Mouse (Mus musculus) G1E (cell line): ENCODE results near the gene Ncapd2. TPM values are rescaled to one million over a fixed set of nuclear protein-coding genes. Genes with fewer than 3 reads are reported as not detected.

ENCODE experiments used
- ATAC-seq: 2 replicates; pipeline ENCODE4 v1.8.0; 2016; ENCODE audit warnings: mild to moderate bottlenecking; ENCODE audit not compliant: insufficient number of reproducible peaks, poor library complexity, low FRiP score, severe bottlenecking; ENCODE audit errors: extremely low read depth
- DNase-seq: peaks from one replicate; pipeline ENCODE4 v3.0.0; 2012; ENCODE audit warnings: low spot score
- H3K27me3 ChIP-seq: 2 replicates; pipeline ENCODE4 v1.6.1; 2012; ENCODE audit warnings: mild to moderate bottlenecking, low read length, inconsistent platforms; ENCODE audit not compliant: insufficient read depth
- H3K36me3 ChIP-seq: replicated peaks from 2 replicates; pipeline ENCODE3; 2012; ENCODE audit warnings: mild to moderate bottlenecking, inconsistent platforms
- H3K4me1 ChIP-seq: 2 replicates; pipeline ENCODE4 v1.6.1; 2012; ENCODE audit warnings: low read depth, low read length, inconsistent platforms, mixed read lengths; ENCODE audit not compliant: insufficient read depth
- H3K4me3 ChIP-seq: 2 replicates; pipeline ENCODE4 v1.5.1; 2012; ENCODE audit warnings: low read depth, mild to moderate bottlenecking, inconsistent platforms, low read length, moderate library complexity, mixed read lengths
- H3K9me3 ChIP-seq: replicated peaks from 2 replicates; pipeline ENCODE4 v1.6.1; 2012; ENCODE audit warnings: inconsistent platforms
- CTCF ChIP-seq: IDR thresholded peaks from 2 replicates; pipeline ENCODE4 v1.5.1; 2012; ENCODE audit warnings: low read depth, low read length, inconsistent platforms, mixed read lengths
- GATA1 ChIP-seq: IDR thresholded peaks from 2 replicates; pipeline ENCODE4 v1.6.1; 2012; ENCODE audit warnings: borderline replicate concordance, low read length, inconsistent platforms, mixed read lengths
- GATA2 ChIP-seq: IDR thresholded peaks from 2 replicates; pipeline ENCODE4 v1.6.1; 2012; ENCODE audit warnings: low read depth, low read length, inconsistent platforms, borderline replicate concordance
- POLR2AphosphoS5 ChIP-seq: IDR thresholded peaks from 2 replicates; pipeline ENCODE4 v1.6.1; 2012; ENCODE audit warnings: low read depth, low read length, inconsistent platforms; ENCODE audit not compliant: insufficient replicate concordance
- TAL1 ChIP-seq: conservative IDR thresholded peaks from 2 replicates; pipeline ENCODE4 v1.6.1; 2012; ENCODE audit warnings: low read depth, low read length, inconsistent platforms, mixed read lengths
- polyA plus RNA-seq: library from polyadenylated mRNA; stranded (reverse); fragments of >175 nt; gene quantifications from 2 replicates; pipeline ENCODE4 v1.2.3, GENCODE M21; 2012
- total RNA-seq, 2 experiments: library from RNA; stranded (forward) in 1 of 2; stranded (reverse) in 1 of 2; fragments of 200-1000 nt in 1 of 2; fragments of >200 nt in 1 of 2; fragmentation: Nextera tagmentation in 1 of 2; gene quantifications; 2 replicates each; pipeline ENCODE4 v1.2.3; 2014 to 2017

Gene Ncapd2
- total and polyA plus RNA-seq, 3 experiments: 243 to 557 (median 269) TPM

GRCm38 (mm10) chr6:125225518-125226115 is 34.1 kb upstream of the Ncapd2 start:
- no peaks in the 10 kb centered on the region for H3K27me3 ChIP-seq
- peaks cover 6% of the 10 kb centered on the region for H3K4me1 ChIP-seq
- ATAC-seq (peak; percentile 56), DNase-seq (no peak)
- H3K9me3 ChIP-seq: no peaks in the 10 kb centered on the region
- H3K36me3 ChIP-seq: peaks cover 75% of the 10 kb centered on the region
- H3K4me3 ChIP-seq: no peak overlapping the region
- TF ChIP-seq GATA1 (no peak), CTCF (peak; percentile 67)

GRCm38 (mm10) chr6:125222577-125222976 is 31.1 kb upstream of the Ncapd2 start:
- H3K9me3 ChIP-seq: no peaks in the 10 kb centered on the region
- ATAC-seq: no peak
- no peaks in the 10 kb centered on the region for H3K27me3 ChIP-seq
- peaks cover 11% of the 10 kb centered on the region for H3K4me1 ChIP-seq
- peaks cover 91% of the 10 kb centered on the region for H3K36me3 ChIP-seq
- TF ChIP-seq GATA1: no peak
- TF ChIP-seq POLR2AphosphoS5: no peak
- TF ChIP-seq CTCF: no peak
- TF ChIP-seq GATA2: no peak
- TF ChIP-seq TAL1: no peak
- DNase-seq: no peak
- H3K4me3 ChIP-seq: no peak overlapping the region

DNA sequence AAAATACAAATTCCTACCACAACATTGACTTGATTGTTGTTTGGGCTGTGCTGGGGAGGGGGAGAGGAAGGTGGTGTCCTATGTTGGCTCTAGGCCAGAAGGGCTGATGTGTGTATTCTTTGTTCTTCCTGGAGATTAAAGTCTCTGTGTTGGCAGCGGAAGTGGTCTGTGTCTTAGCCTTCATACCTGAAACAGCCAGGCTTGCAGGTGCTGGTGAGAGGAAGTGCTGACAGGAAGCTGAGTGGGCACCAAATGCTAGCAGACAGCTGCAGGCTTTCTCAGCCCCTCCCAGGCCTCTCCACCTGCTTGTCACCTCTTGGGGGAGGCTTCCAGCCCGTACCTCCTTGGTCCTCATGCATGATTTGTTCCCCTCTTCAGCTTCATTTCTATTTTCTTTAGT is 30.6 kb upstream of the Ncapd2 start:
- Histone ChIP-seq H3K36me3 (peaks cover 92% of the 10 kb centered on the region), H3K9me3 (no peaks in the 10 kb centered on the region), H3K27me3 (no peaks in the 10 kb centered on the region), H3K4me1 (peaks cover 11% of the 10 kb centered on the region), H3K4me3 (no peak overlapping the region)
- DNase-seq: no peak
- TF ChIP-seq TAL1: no peak
- ATAC-seq: no peak

DNA sequence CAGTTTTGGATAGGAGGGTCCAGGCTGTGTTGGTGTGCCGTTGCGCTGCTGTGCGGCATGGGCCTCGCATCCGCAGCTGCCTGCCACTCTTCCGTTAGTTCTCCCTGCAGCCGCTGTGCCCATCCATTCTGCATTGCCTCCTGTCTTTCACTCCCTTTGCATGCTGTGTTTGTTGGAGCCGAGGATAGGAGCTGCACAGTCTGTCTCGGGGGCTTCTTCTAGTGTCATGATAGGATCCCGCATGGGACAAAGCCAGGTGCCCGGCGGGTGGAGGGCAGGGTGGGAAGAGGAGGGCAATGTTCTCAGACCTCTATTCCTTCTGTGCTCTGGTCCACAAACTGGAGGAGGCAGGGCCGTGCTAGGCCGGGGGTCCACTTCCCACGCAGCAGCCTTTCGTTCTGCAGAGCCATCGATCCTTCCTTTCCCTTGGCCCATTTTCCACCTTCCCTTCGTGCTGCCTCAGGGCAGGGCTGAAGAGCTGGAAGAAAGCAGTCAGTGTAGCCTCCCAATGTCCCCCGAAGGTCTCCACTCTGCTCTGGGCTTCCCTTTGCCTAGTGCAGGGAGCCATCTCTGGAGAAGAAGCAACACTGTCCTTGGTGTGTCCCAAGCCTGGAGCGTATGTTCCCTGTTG is 29.7 kb upstream of the Ncapd2 start:
- no peak for DNase-seq
- H3K36me3 ChIP-seq: peaks cover 85% of the 10 kb centered on the region

GRCm38 (mm10) chr6:125218963-125219362 is 27.5 kb upstream of the Ncapd2 start:
- H3K4me1 ChIP-seq: peaks cover 30% of the 10 kb centered on the region
- peaks cover 64% of the 10 kb centered on the region for H3K36me3 ChIP-seq
- no peak for TF ChIP-seq POLR2AphosphoS5
- no peak for TF ChIP-seq TAL1
- TF ChIP-seq CTCF: peak; percentile 59
- TF ChIP-seq GATA1: no peak
- no peak for TF ChIP-seq GATA2
- DNase-seq: peak; percentile 22
- ATAC-seq: no peak
- H3K4me3 ChIP-seq: no peak overlapping the region
- no peaks in the 10 kb centered on the region for H3K9me3 ChIP-seq
- peaks cover 2% of the 10 kb centered on the region; the same call in 1 of the 2 replicates for H3K27me3 ChIP-seq

More for the DNA sequence above, 29.7 kb upstream of the Ncapd2 start:
- no peaks in the 10 kb centered on the region for H3K27me3 ChIP-seq
- H3K4me1 ChIP-seq: peaks cover 19% of the 10 kb centered on the region
- no peak for TF ChIP-seq GATA1
- TF ChIP-seq GATA2: no peak
- no peak for TF ChIP-seq CTCF
- no peak for TF ChIP-seq TAL1
- no peak for TF ChIP-seq POLR2AphosphoS5
- no peak for ATAC-seq
- no peaks in the 10 kb centered on the region for H3K9me3 ChIP-seq
- H3K4me3 ChIP-seq: no peak overlapping the region

DNA sequence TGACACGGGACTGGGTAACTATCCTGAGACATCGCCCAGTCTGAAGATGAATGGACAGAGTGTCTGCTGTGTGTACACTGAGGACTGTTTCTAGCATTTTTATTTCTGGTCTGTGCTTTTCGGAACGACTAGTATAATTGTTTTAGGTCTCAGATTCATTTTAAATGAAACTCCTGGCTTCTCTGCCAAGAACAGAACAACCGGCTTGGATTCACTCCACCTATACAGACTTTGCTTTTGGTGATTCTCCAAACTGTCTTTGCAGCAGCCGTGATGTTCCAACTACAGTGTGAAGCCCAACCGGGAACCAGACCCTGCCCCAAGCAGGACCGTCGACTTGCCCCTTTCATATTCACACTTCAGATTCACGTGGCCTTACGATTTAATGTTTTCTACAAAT is 26.4 kb upstream of the Ncapd2 start:
- H3K9me3 ChIP-seq: no peaks in the 10 kb centered on the region
- H3K4me1 ChIP-seq: peaks cover 30% of the 10 kb centered on the region
- H3K36me3 ChIP-seq: peaks cover 55% of the 10 kb centered on the region
- ATAC-seq (no peak), DNase-seq (no peak)
- H3K4me3 ChIP-seq: no peak overlapping the region
- no peak for TF ChIP-seq TAL1
- no peak for TF ChIP-seq GATA1
- TF ChIP-seq CTCF: no peak
- TF ChIP-seq GATA2: no peak
- TF ChIP-seq POLR2AphosphoS5: no peak
- H3K27me3 ChIP-seq: peaks cover 11% of the 10 kb centered on the region

GRCm38 (mm10) chr6:125216898-125217297 is 25.4 kb upstream of the Ncapd2 start:
- ATAC-seq (no peak), DNase-seq (no peak)
- H3K36me3 ChIP-seq: peaks cover 45% of the 10 kb centered on the region
- no peaks in the 10 kb centered on the region for H3K9me3 ChIP-seq
- no peak overlapping the region; the same call in 1 of the 2 replicates for H3K4me3 ChIP-seq
- TF ChIP-seq GATA2 (no peak), GATA1 (no peak), POLR2AphosphoS5 (no peak), CTCF (no peak), TAL1 (no peak)
- peaks cover 30% of the 10 kb centered on the region for H3K4me1 ChIP-seq
- peaks cover 17% of the 10 kb centered on the region for H3K27me3 ChIP-seq
